Comparison of ENCODE assay signal across 8 mouse cellular contexts in the genomic region with DNA sequence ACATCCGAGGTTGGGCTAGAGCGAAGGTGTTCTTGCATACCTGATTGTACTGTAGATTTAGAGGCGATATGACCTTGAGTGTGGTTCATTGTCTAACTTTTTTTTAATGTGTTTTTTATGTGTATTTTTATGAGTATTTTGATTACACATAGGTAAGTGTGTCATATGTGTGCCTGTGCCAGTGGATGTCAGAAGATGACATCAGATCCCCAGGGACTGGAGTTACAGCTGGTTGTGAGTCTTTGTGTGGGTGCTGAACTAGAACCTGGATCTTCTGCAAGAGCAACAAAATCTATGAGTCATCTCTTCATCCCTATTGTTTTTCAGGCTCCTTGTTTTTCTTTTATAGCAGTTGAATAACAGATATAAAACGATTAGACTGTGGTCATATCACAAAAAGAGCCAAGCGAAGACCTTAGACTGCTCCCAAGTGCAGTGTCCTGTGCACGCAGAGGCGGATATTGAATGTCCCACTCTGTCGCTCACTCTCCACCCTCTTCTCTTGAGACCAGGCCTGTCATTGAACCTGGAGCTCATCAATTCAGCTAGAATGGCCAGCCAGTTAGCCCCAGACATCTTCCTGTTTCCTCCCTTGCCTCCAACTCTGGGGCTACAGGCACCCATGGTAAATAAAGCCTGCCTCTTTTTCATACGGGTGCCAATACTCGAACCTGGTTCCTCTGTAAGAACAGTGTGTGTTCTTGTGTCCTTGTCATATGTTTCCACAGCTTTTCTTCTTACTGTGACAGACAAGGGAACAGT. TPM values are rescaled to one million over a fixed set of nuclear protein-coding genes. Genes with fewer than 3 reads are reported as not detected.
DNase-seq lines count a peak whose midpoint lies in the region; ATAC-seq and TF ChIP-seq lines count a peak whose summit lies in the region.

No protein-coding gene starts in this region.

- no peak overlapping the region for H3K4me3 ChIP-seq in left cerebral cortex, adult 2 months
- peak overlapping the region; percentile 98 for H3K4me3 ChIP-seq in embryonic facial prominence, embryonic 14.5 days (ENCODE audit: low read depth, low read length)
- H3K4me3 ChIP-seq in intestine, postnatal 0 days (ENCODE audit: low read depth, low read length): peak overlapping the region; percentile 84; the same call in 1 of the 2 replicates
- peak overlapping the region; percentile 97; the same call in 1 of the 2 replicates for H3K4me3 ChIP-seq in neural tube, embryonic 14.5 days (ENCODE audit: low read depth, low read length)

- peak overlapping the region; percentile 96 for H3K9ac ChIP-seq in embryonic facial prominence, embryonic 14.5 days (ENCODE audit: low read depth, low read length)
- H3K9ac ChIP-seq in intestine, postnatal 0 days (ENCODE audit: low read depth, low read length): no peak overlapping the region
- H3K9ac ChIP-seq in neural tube, embryonic 14.5 days (replicated peaks; ENCODE audit: low read depth, low read length): peak overlapping the region; percentile 7; the same call in 1 of the 2 replicates

- no peak for TF ChIP-seq CTCF in left cerebral cortex, adult 2 months (IDR thresholded peaks at IDR 0.05)
- TF ChIP-seq CTCF in intestine, postnatal 0 days (IDR thresholded peaks at IDR 0.05; ENCODE audit: low read depth): no peak

- H3K9me3 ChIP-seq in embryonic facial prominence, embryonic 14.5 days (ENCODE audit: control insufficient read depth, low read length): no peaks in the 10 kb centered on the region
- no peaks in the 10 kb centered on the region for H3K9me3 ChIP-seq in intestine, postnatal 0 days (ENCODE audit: control insufficient read depth)
- H3K9me3 ChIP-seq in neural tube, embryonic 14.5 days (ENCODE audit: control insufficient read depth, low read length): no peaks in the 10 kb centered on the region

- 87% methylated on average over 10 of the region's 10 CpGs for WGBS in embryonic facial prominence, embryonic 14.5 days
- WGBS in intestine, postnatal 0 days: 81% methylated on average over 10 of the region's 10 CpGs
- WGBS in neural tube, embryonic 14.5 days: 93% methylated on average over 10 of the region's 10 CpGs

- DNase-seq in left cerebral cortex, adult 2 months (ENCODE audit: extremely low spot score in 1 of 2, low spot score in 2 of 2): no peak
- no peak for DNase-seq in left cerebral cortex, postnatal 14 days (ENCODE audit: low spot score in 2 of 2)
- DNase-seq in embryonic facial prominence, embryonic 14.5 days (ENCODE audit: low spot score): no peak
- DNase-seq in left cerebral cortex, postnatal 25 days (ENCODE audit: low spot score in 2 of 2): no peak
- DNase-seq in ovary, postnatal 10 days (ENCODE audit: low spot score): no peak

- peak overlapping the region; percentile 60 for H3K27ac ChIP-seq in left cerebral cortex, adult 2 months
- peak overlapping the region; percentile 44 for H3K27ac ChIP-seq in embryonic facial prominence, embryonic 14.5 days (replicated peaks; ENCODE audit: low read depth, low read length)
- no peak overlapping the region for H3K27ac ChIP-seq in intestine, postnatal 0 days (ENCODE audit: low read depth, low read length)
- H3K27ac ChIP-seq in neural tube, embryonic 14.5 days (ENCODE audit: low read depth, low read length): no peak overlapping the region

- H3K27me3 ChIP-seq in embryonic facial prominence, embryonic 14.5 days (replicated peaks; ENCODE audit: control insufficient read depth, insufficient read depth, low read length): no peaks in the 10 kb centered on the region
- no peaks in the 10 kb centered on the region for H3K27me3 ChIP-seq in intestine, postnatal 0 days (replicated peaks; ENCODE audit: control insufficient read depth, insufficient read depth, low read length)
- H3K27me3 ChIP-seq in neural tube, embryonic 14.5 days (ENCODE audit: control insufficient read depth, insufficient read depth, low read length): no peaks in the 10 kb centered on the region

- peaks cover 17% of the 10 kb centered on the region for H3K4me1 ChIP-seq in embryonic facial prominence, embryonic 14.5 days (ENCODE audit: control insufficient read depth, insufficient read depth, low read length)
- H3K4me1 ChIP-seq in intestine, postnatal 0 days (replicated peaks; ENCODE audit: control insufficient read depth, insufficient read depth, low read length): 0 out of 2 replicates have a peak, but pooled peaks cover 3% of the 10 kb centered on the region
- peaks cover 28% of the 10 kb centered on the region; the same call in 1 of the 2 replicates for H3K4me1 ChIP-seq in neural tube, embryonic 14.5 days (ENCODE audit: control insufficient read depth, insufficient read depth, low read length)

- ATAC-seq in embryonic facial prominence, embryonic 14.5 days (ENCODE audit: low read depth): no peak
- no peak for ATAC-seq in intestine, postnatal 0 days
- ATAC-seq in neural tube, embryonic 14.5 days (ENCODE audit: low read depth): no peak
- ATAC-seq in megakaryocyte progenitor cell, adult 5-6 weeks (replicated peaks; ENCODE audit: poor library complexity): no peak

- H3K4me2 ChIP-seq in embryonic facial prominence, embryonic 14.5 days (ENCODE audit: low read depth, low read length): peak overlapping the region; percentile 84
- H3K4me2 ChIP-seq in intestine, postnatal 0 days (replicated peaks; ENCODE audit: low read depth): peak overlapping the region; percentile 85
- peak overlapping the region; percentile 58; the same call in 1 of the 2 replicates for H3K4me2 ChIP-seq in neural tube, embryonic 14.5 days (ENCODE audit: low read depth, low read length)

- intact Hi-C loops in left cerebral cortex, adult 2 months (cut with DNase I): loop anchor here (5.0 to 10.0 kb wide), 4 partner anchors 42 to 381 kb away; a partner anchor contains a TSS
- intact Hi-C loops in left cerebral cortex, postnatal 14 days (cut with DNase I): loop anchor here (5.0 kb wide), 1 partner anchor 107 kb away; a partner anchor contains a TSS
- intact Hi-C loops in left cerebral cortex, postnatal 25 days (cut with DNase I): loop anchor here (5.0 kb wide), 2 partner anchors 42 to 107 kb away; a partner anchor contains a TSS

- 0 out of 2 replicates have a peak, but pooled peaks cover 3% of the 10 kb centered on the region for H3K36me3 ChIP-seq in embryonic facial prominence, embryonic 14.5 days (ENCODE audit: control insufficient read depth, insufficient read depth, low read length)
- peaks cover 4% of the 10 kb centered on the region; the same call in 1 of the 2 replicates for H3K36me3 ChIP-seq in intestine, postnatal 0 days (ENCODE audit: control insufficient read depth, insufficient read depth)
- H3K36me3 ChIP-seq in neural tube, embryonic 14.5 days (ENCODE audit: control insufficient read depth, insufficient read depth, low read length): no peaks in the 10 kb centered on the region

RNA-seq across cellular contexts. Expression of a gene that starts 1.7 kb away (rescaled TPM):
- 10 to 100 TPM; 47.4 to 48.0 TPM for total RNA-seq in left cerebral cortex, adult 2 months (2021)
- total RNA-seq in left cerebral cortex, postnatal 14 days (2021): 10 to 100 TPM; 36.3 to 41.6 TPM
- polyA plus RNA-seq in embryonic facial prominence, embryonic 14.5 days (2014; fragmentation: Nextera tagmentation; extraction: Ambion mirVana): 66.1 and 69.5 TPM in 2 replicates
- polyA plus RNA-seq in intestine, postnatal 0 days (2015; fragmentation: Nextera tagmentation; extraction: Ambion mirVana): 36.4 and 37.8 TPM in 2 replicates
- polyA plus RNA-seq in neural tube, embryonic 14.5 days (2014; fragmentation: Nextera tagmentation; extraction: Ambion mirVana): 44.0 and 57.3 TPM in 2 replicates
- total RNA-seq in megakaryocyte progenitor cell, adult 5-6 weeks (2015): 22.8 and 25.1 TPM in 2 replicates
- total RNA-seq in megakaryocyte progenitor cell, adult 5-6 weeks (2017): 30.4 and 34.2 TPM in 2 replicates
- total RNA-seq in left cerebral cortex, postnatal 25 days (2021): 10 to 100 TPM; 43.7 to 51.3 TPM

RNA-seq across cellular contexts. Expression of a gene that starts 17.8 kb away (rescaled TPM):
- 1 to 10 TPM; 2.0 to 5.3 TPM for total RNA-seq in left cerebral cortex, adult 2 months (2021)
- 10 to 100 TPM in 1 of 2 experiments, 1 to 10 TPM in 1; 6.7 to 15.7 TPM for total RNA-seq in left cerebral cortex, postnatal 14 days (2021)
- 4.1 and 7.4 TPM in 2 replicates for polyA plus RNA-seq in embryonic facial prominence, embryonic 14.5 days (2014; fragmentation: Nextera tagmentation; extraction: Ambion mirVana)
- 18.9 TPM in 2 replicates for polyA plus RNA-seq in intestine, postnatal 0 days (2015; fragmentation: Nextera tagmentation; extraction: Ambion mirVana)
- polyA plus RNA-seq in neural tube, embryonic 14.5 days (2014; fragmentation: Nextera tagmentation; extraction: Ambion mirVana): 2.7 TPM in 1 of 2 replicates, not detected in the other
- not detected in 2 replicates for total RNA-seq in megakaryocyte progenitor cell, adult 5-6 weeks (2015)
- total RNA-seq in megakaryocyte progenitor cell, adult 5-6 weeks (2017): 1.1 TPM in 1 of 2 replicates, not detected in the other
- total RNA-seq in left cerebral cortex, postnatal 25 days (2021): 10 to 100 TPM; 14.2 to 16.3 TPM

RNA-seq across cellular contexts. Expression of a gene that starts 17.9 kb away (rescaled TPM):
- total RNA-seq in left cerebral cortex, adult 2 months (2021): 100 to 1,000 TPM; 142 to 156 TPM
- total RNA-seq in left cerebral cortex, postnatal 14 days (2021): 100 to 1,000 TPM; 129 to 135 TPM
- polyA plus RNA-seq in embryonic facial prominence, embryonic 14.5 days (2014; fragmentation: Nextera tagmentation; extraction: Ambion mirVana): 261 and 281 TPM in 2 replicates
- 256 and 269 TPM in 2 replicates for polyA plus RNA-seq in intestine, postnatal 0 days (2015; fragmentation: Nextera tagmentation; extraction: Ambion mirVana)
- polyA plus RNA-seq in neural tube, embryonic 14.5 days (2014; fragmentation: Nextera tagmentation; extraction: Ambion mirVana): 214 and 240 TPM in 2 replicates
- total RNA-seq in megakaryocyte progenitor cell, adult 5-6 weeks (2015): 34.5 and 38.8 TPM in 2 replicates
- total RNA-seq in megakaryocyte progenitor cell, adult 5-6 weeks (2017): 187 and 212 TPM in 2 replicates
- total RNA-seq in left cerebral cortex, postnatal 25 days (2021): 100 to 1,000 TPM; 133 to 140 TPM

RNA-seq across cellular contexts. Expression of a gene that starts 42.3 kb away (rescaled TPM):
- 10 to 100 TPM; 71.6 to 77.6 TPM for total RNA-seq in left cerebral cortex, adult 2 months (2021)
- 10 to 100 TPM; 74.0 to 75.1 TPM for total RNA-seq in left cerebral cortex, postnatal 14 days (2021)
- polyA plus RNA-seq in embryonic facial prominence, embryonic 14.5 days (2014; fragmentation: Nextera tagmentation; extraction: Ambion mirVana): 135 and 143 TPM in 2 replicates
- 200 and 201 TPM in 2 replicates for polyA plus RNA-seq in intestine, postnatal 0 days (2015; fragmentation: Nextera tagmentation; extraction: Ambion mirVana)
- polyA plus RNA-seq in neural tube, embryonic 14.5 days (2014; fragmentation: Nextera tagmentation; extraction: Ambion mirVana): 64.2 and 82.6 TPM in 2 replicates
- 54.1 and 60.0 TPM in 2 replicates for total RNA-seq in megakaryocyte progenitor cell, adult 5-6 weeks (2015)
- total RNA-seq in megakaryocyte progenitor cell, adult 5-6 weeks (2017): 31.8 and 37.6 TPM in 2 replicates
- 10 to 100 TPM; 71.0 to 87.6 TPM for total RNA-seq in left cerebral cortex, postnatal 25 days (2021)

Comparison
In these comparisons a context has a peak if more than half of its experiments do, and no peak if none do; other contexts are left out.
1. H3K27ac ChIP-seq: peak in left cerebral cortex, adult 2 months (single experiment) and embryonic facial prominence, embryonic 14.5 days (single experiment); none in intestine, postnatal 0 days (single experiment) and neural tube, embryonic 14.5 days (single experiment).
2. Peak in every context shown above with its lines, with median percentiles within 50 percentile points of each other: H3K4me2 ChIP-seq.